Mouse (Mus musculus) liver, postnatal 0 days (tissue): Measurements from ENCODE around the gene Pkp3.

Experiments used
- CTCF ChIP-seq: sonication (generic); IDR thresholded peaks from 2 replicates; pipeline ENCODE4 v1.5.1; 2016; ENCODE audit warnings: antibody characterized with exemption, low read depth
- EP300 ChIP-seq: IDR thresholded peaks from 2 replicates; pipeline ENCODE4 v1.6.1; 2016; ENCODE audit warnings: antibody characterized with exemption, low read depth, mild to moderate bottlenecking

DNA sequence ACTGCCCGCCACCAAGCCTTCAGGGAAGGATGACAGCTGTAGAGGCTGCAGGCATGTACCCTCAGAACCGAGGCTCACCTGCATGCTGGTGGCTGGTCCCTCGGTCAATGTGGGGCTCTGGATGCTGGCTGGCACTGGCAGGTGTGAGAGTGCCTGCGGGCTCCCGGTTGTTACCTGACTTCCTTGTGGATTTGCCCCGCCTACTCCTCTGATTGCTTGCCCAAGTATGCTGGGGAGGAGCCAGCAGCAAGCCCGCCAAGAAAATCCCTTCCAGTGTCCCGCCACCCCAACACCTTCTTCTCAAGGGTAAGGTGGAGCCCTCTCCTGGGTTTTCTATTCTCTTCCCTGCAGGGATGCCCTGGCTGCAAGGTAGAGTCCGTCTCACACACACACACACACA lies 39.6 kb downstream of the Pkp3 start, which contains the start of gene Ano9:
- TF ChIP-seq CTCF (no peak), EP300 (no peak)
